Mouse (Mus musculus): ENCODE data around the gene Akt2.

The Akt2 gene

GRCm38 (mm10) chr7:27673575-27674131, 82.3 kb downstream of the Akt2 start:
- DNase-seq: peak; percentile 9

- DNase-seq: no peak
Observed at GRCm38 (mm10) chr7:27674195-27674521, 82.8 kb downstream of the Akt2 start.

GRCm38 (mm10) chr7:27674522-27675221, 83.3 kb downstream of the Akt2 start, which contains the start of gene Map3k10:
Gene Map3k10, minus strand, starts transcription at chr7:27674598.
- peak; percentile 91 for DNase-seq

GRCm38 (mm10) chr7:27675222-27675612, 83.9 kb downstream of the Akt2 start:
- DNase-seq: no peak

GRCm38 (mm10) chr7:27683218-27683617, 91.9 kb downstream of the Akt2 start:
- DNase-seq: no peak

GRCm38 (mm10) chr7:27685220-27685619, 93.9 kb downstream of the Akt2 start:
- DNase-seq: no peak

- no peak for DNase-seq
Observed at GRCm38 (mm10) chr7:27685681-27686080, 94.3 kb downstream of the Akt2 start.

GRCm38 (mm10) chr7:27687043-27687442, 95.7 kb downstream of the Akt2 start:
- DNase-seq: no peak

GRCm38 (mm10) chr7:27687836-27688235, 96.5 kb downstream of the Akt2 start:
- DNase-seq: no peak

GRCm38 (mm10) chr7:27688246-27688788, 97.0 kb downstream of the Akt2 start:
- no peak for DNase-seq

GRCm38 (mm10) chr7:27688815-27689612, 97.7 kb downstream of the Akt2 start, which contains the start of gene Zfp607b:
Gene Zfp607b, plus strand, starts transcription at chr7:27689340.
- peak; percentile 98 for DNase-seq

All from kidney, adult 11 months (tissue).